Mouse (Mus musculus): ENCODE results near the gene Ahsg. TPM values are rescaled to one million over a fixed set of nuclear protein-coding genes. Genes with fewer than 3 reads are reported as not detected.

Gene Ahsg
- polyA plus RNA-seq, 1 experiment = not detected

DNA sequence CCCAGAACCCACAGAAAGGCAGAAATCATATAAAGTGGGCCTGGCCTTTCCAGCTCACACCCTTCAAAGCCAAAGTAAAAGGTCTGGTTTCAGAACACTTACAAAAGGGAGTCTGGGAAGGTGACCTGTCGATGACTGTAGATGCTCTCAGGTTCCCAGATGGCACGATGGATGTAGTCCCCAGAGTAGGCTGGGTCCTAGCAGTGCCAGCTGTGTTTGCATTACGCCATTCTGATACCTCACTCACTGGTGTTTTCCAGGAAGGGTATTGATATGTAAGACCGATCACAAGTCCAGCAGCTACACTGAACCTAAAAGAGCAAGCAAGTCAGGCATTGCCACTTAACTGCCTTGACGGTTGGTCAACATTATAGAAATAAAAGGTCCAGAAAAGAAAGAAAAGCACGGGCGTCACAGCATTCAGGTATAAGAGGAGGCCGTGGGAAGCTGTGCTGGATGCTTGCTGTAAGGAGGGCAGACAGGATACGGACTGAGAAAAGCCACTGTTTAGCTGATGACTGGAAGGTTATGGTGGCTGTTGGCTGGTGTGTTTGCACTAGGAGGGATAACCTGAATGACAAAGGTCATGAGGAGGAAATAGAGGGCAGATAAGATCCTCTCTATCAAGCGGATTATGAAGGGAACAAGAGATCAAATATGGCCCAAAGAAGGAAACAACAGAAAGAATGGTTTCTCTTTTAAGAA is 8.9 kb downstream of the Ahsg start:
- H3K4me1 ChIP-seq (ENCODE audit: control insufficient read depth, insufficient read depth, low read length) = no peaks in the 10 kb centered on the region
- H3K27ac ChIP-seq (ENCODE audit: insufficient read depth, low read depth, low read length) = no peak overlapping the region
- no peak for DNase-seq
- no peak overlapping the region for H3K4me3 ChIP-seq (ENCODE audit: insufficient read depth, low read depth, low read length)
- 82% methylated on average over 10 of the region's 10 CpGs for WGBS
- H3K36me3 ChIP-seq (ENCODE audit: control insufficient read depth, insufficient read depth, low read length) = no peaks in the 10 kb centered on the region
- TF ChIP-seq POLR2A (IDR thresholded peaks at IDR 0.05; ENCODE audit: low read depth, low read length) (no peak), CTCF (conservative IDR thresholded peaks at IDR 0.05; ENCODE audit: insufficient read depth, insufficient read length, low read depth, low read length) (no peak)
- no peaks in the 10 kb centered on the region for H3K27me3 ChIP-seq (replicated peaks; ENCODE audit: control insufficient read depth, insufficient read depth, low read length)

DNA sequence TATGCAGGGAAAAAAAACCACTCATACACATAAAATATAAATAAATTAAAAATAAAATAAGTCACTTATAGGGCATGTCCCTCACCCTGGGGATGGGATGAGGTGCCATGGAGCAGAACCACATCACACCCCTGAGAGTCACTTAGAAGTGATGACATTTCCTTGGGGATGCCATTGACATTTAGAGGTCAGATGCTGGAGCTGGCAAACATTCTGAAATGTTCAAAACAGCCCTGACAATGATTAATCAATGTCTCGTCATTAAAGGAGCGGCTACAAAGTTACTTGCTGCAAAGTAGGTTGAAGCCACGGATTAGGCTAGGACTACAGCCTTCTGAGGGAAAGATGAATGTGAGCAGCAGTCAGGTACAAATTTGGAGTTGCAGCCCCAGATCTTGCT is 10.2 kb downstream of the Ahsg start:
- H3K27ac ChIP-seq (ENCODE audit: insufficient read depth, low read depth, low read length) = no peak overlapping the region
- 27% methylated on average over 3 of the region's 3 CpGs for WGBS

DNA sequence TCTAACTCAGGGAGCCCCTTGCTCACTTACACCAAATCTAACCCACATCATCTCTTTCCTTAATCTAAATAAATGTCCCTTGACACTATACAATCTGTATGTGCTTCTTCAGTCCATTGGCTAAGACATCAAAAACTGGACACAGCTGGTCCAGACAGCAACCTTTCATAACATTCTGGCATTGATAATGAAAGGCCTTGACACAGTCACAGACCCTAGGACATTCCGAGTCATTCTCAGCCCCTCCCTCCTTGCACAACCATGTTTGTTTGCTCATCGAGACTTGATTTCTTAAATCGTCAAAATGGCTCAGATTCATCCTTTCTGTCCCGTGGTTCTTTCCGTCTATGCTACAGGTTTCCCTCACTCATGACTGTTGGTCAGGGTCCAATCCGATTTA is 18.2 kb downstream of the Ahsg start:
- Histone ChIP-seq H3K4me1 (ENCODE audit: control insufficient read depth, insufficient read depth, low read length) (no peaks in the 10 kb centered on the region), H3K27me3 (replicated peaks; ENCODE audit: control insufficient read depth, insufficient read depth, low read length) (no peaks in the 10 kb centered on the region), H3K27ac (ENCODE audit: insufficient read depth, low read depth, low read length) (no peak overlapping the region), H3K4me3 (ENCODE audit: insufficient read depth, low read depth, low read length) (no peak overlapping the region), H3K36me3 (ENCODE audit: control insufficient read depth, insufficient read depth, low read length) (no peaks in the 10 kb centered on the region)
- no peak for DNase-seq
- TF ChIP-seq CTCF (conservative IDR thresholded peaks at IDR 0.05; ENCODE audit: insufficient read depth, insufficient read length, low read depth, low read length) (no peak), POLR2A (IDR thresholded peaks at IDR 0.05; ENCODE audit: low read depth, low read length) (no peak)
- WGBS = 93% methylated on average over 6 of the region's 6 CpGs

More for the DNA sequence above, 10.2 kb downstream of the Ahsg start:
- Histone ChIP-seq H3K27me3 (replicated peaks; ENCODE audit: control insufficient read depth, insufficient read depth, low read length) (no peaks in the 10 kb centered on the region), H3K4me3 (ENCODE audit: insufficient read depth, low read depth, low read length) (no peak overlapping the region), H3K36me3 (ENCODE audit: control insufficient read depth, insufficient read depth, low read length) (no peaks in the 10 kb centered on the region), H3K4me1 (ENCODE audit: control insufficient read depth, insufficient read depth, low read length) (no peaks in the 10 kb centered on the region)
- peak; percentile 49 for DNase-seq
- TF ChIP-seq CTCF (conservative IDR thresholded peaks at IDR 0.05; ENCODE audit: insufficient read depth, insufficient read length, low read depth, low read length) (no peak), POLR2A (IDR thresholded peaks at IDR 0.05; ENCODE audit: low read depth, low read length) (no peak)

DNA sequence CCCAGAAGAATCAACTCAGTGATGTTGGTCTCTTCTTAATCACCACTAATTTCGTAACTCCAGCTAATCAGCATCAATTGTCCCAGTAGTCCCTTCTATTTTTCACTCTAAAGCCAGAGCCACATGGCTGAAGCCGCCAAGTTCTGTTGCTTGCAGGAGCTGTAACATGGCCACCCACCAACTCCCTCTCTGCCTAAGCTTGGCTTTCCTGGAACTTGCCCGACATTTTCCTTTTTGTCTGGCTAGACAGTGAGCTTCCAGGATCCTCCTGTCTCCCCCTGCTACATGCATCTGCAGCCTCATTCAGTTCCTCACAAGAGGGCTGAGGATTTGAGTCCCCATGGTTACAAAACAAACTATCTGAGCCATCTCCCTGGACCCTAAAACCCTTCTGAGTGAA is 20.9 kb downstream of the Ahsg start:
- TF ChIP-seq POLR2A (IDR thresholded peaks at IDR 0.05; ENCODE audit: low read depth, low read length) (no peak), CTCF (conservative IDR thresholded peaks at IDR 0.05; ENCODE audit: insufficient read depth, insufficient read length, low read depth, low read length) (no peak)
- 89% methylated on average over 3 of the region's 3 CpGs for WGBS
- Histone ChIP-seq H3K36me3 (ENCODE audit: control insufficient read depth, insufficient read depth, low read length) (no peaks in the 10 kb centered on the region), H3K27ac (ENCODE audit: insufficient read depth, low read depth, low read length) (no peak overlapping the region), H3K4me3 (ENCODE audit: insufficient read depth, low read depth, low read length) (no peak overlapping the region), H3K4me1 (ENCODE audit: control insufficient read depth, insufficient read depth, low read length) (no peaks in the 10 kb centered on the region), H3K27me3 (replicated peaks; ENCODE audit: control insufficient read depth, insufficient read depth, low read length) (no peaks in the 10 kb centered on the region)
- DNase-seq = no peak

DNA sequence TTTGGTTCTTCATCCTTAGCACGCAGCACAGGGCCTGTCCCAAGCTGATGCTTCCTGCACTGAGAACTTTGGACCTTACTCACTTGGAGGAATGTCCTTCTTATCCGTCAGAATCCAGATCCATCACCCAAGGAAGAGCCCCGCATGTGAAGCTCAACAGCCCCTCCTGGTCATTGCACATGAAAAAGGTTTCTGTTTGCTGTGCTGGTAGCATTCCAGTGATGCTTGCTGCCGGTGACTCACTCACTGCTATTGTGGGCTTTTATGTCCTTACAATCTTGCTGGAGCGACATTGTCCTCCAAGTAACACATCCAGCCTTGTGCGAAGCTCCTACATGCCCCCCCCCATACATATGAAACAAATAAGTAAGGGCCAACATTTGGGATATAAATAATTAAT is 21.8 kb downstream of the Ahsg start:
- 79% methylated on average over 6 of the region's 6 CpGs for WGBS
- no peak for DNase-seq
- TF ChIP-seq CTCF (conservative IDR thresholded peaks at IDR 0.05; ENCODE audit: insufficient read depth, insufficient read length, low read depth, low read length) (no peak), POLR2A (IDR thresholded peaks at IDR 0.05; ENCODE audit: low read depth, low read length) (no peak)
- Histone ChIP-seq H3K4me1 (ENCODE audit: control insufficient read depth, insufficient read depth, low read length) (no peaks in the 10 kb centered on the region), H3K27ac (ENCODE audit: insufficient read depth, low read depth, low read length) (no peak overlapping the region), H3K36me3 (ENCODE audit: control insufficient read depth, insufficient read depth, low read length) (no peaks in the 10 kb centered on the region), H3K4me3 (ENCODE audit: insufficient read depth, low read depth, low read length) (no peak overlapping the region), H3K27me3 (replicated peaks; ENCODE audit: control insufficient read depth, insufficient read depth, low read length) (no peaks in the 10 kb centered on the region)

DNA sequence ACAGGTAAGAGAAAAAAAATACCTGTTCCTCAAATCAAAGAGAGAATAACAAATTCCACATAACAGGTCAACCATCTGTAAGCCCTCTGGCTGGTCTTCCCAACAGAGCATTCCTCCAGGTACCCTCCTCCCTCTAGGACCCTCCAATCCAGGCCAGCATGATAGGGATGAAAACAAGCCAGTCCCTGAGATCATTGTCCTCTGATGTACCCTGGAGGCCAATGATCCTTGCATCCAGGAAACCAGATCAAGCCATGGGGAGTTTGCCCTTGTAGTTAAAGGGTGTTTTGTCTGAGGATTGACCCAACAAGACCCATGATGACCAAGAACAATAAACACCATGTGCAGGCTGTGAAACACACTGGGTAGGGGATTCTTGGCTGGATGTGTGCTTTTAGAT is 23.2 kb downstream of the Ahsg start:
- Histone ChIP-seq H3K4me1 (ENCODE audit: control insufficient read depth, insufficient read depth, low read length) (no peaks in the 10 kb centered on the region), H3K36me3 (ENCODE audit: control insufficient read depth, insufficient read depth, low read length) (no peaks in the 10 kb centered on the region)
- no peak for DNase-seq

DNA sequence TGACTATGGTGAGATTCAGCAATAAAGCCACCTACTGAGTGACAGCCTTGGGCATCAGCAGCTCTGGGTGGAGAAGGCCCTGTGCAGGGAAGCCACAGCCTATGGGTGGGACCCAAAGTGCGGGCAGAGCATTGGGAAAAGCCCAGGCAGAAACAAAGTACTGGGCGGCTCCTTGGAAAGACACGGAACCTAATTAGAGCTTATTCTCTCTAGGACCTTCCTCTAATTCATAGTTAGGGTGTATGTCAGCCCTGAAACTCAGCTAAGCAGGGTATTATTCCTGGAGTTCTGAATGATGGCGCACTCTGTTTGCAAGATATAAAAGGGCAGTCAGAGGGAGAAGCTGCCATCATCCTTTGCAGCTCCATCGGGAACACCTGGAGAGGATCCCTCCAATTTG is 27.0 kb downstream of the Ahsg start, which contains the start of gene Fetub:
TSS of gene Fetub (plus strand) at position 301 of the 400 bp plus-strand sequence.
- 93% methylated on average over 5 of the region's 5 CpGs for WGBS
- TF ChIP-seq CTCF (conservative IDR thresholded peaks at IDR 0.05; ENCODE audit: insufficient read depth, insufficient read length, low read depth, low read length) = no peak

More for the DNA sequence above, 23.2 kb downstream of the Ahsg start:
- Histone ChIP-seq H3K27ac (ENCODE audit: insufficient read depth, low read depth, low read length) (no peak overlapping the region), H3K4me3 (ENCODE audit: insufficient read depth, low read depth, low read length) (no peak overlapping the region), H3K27me3 (replicated peaks; ENCODE audit: control insufficient read depth, insufficient read depth, low read length) (no peaks in the 10 kb centered on the region)
- TF ChIP-seq CTCF (conservative IDR thresholded peaks at IDR 0.05; ENCODE audit: insufficient read depth, insufficient read length, low read depth, low read length) = no peak
- no peak for TF ChIP-seq POLR2A (IDR thresholded peaks at IDR 0.05; ENCODE audit: low read depth, low read length)

More for the DNA sequence above, 27.0 kb downstream of the Ahsg start, which contains the start of gene Fetub:
- DNase-seq = no peak
- Histone ChIP-seq H3K4me3 (ENCODE audit: insufficient read depth, low read depth, low read length) (no peak within 1 kb of the TSS), H3K27ac (ENCODE audit: insufficient read depth, low read depth, low read length) (no peak within 1 kb of the TSS), H3K36me3 (ENCODE audit: control insufficient read depth, insufficient read depth, low read length) (no peaks in the 10 kb centered on the region), H3K4me1 (ENCODE audit: control insufficient read depth, insufficient read depth, low read length) (no peaks in the 10 kb centered on the region), H3K27me3 (replicated peaks; ENCODE audit: control insufficient read depth, insufficient read depth, low read length) (no peaks in the 10 kb centered on the region)

All from kidney, adult 2 months (tissue).